Mouse (Mus musculus): ENCODE measurements around the gene Fbxw8. TPM values are rescaled to one million over a fixed set of nuclear protein-coding genes. Genes with fewer than 3 reads are reported as not detected.

Gene Fbxw8
- polyA plus RNA-seq, 1 experiment from 2014 or later = 25.6 TPM

- H3K27me3 ChIP-seq = peaks cover 85% of the 10 kb centered on the region
- H3K27ac ChIP-seq = no peak overlapping the region
- under 1% methylated on average over 27 of the region's 27 CpGs for WGBS
- peak overlapping the region; percentile 31 for H3K4me3 ChIP-seq (replicated peaks)
- peaks cover 39% of the 10 kb centered on the region for H3K4me1 ChIP-seq (replicated peaks)
- no peaks in the 10 kb centered on the region for H3K36me3 ChIP-seq
- H3K4me2 ChIP-seq (replicated peaks) = peak overlapping the region; percentile 50
- peaks cover 5% of the 10 kb centered on the region; the same call in 1 of the 2 replicates for H3K9me3 ChIP-seq
- no peak for ATAC-seq
- 0 out of 2 replicates have a peak overlapping the region, but pooled peaks have one; percentile 44 for H3K9ac ChIP-seq (replicated peaks)
These were observed 16.9 kb upstream of the Fbxw8 start for GRCm38 (mm10) chr5:118172078-118172723.

- H3K4me1 ChIP-seq (replicated peaks) = peaks cover 39% of the 10 kb centered on the region
- H3K27ac ChIP-seq = no peak overlapping the region
- peaks cover 89% of the 10 kb centered on the region for H3K27me3 ChIP-seq
- peak overlapping the region; percentile 31 for H3K4me3 ChIP-seq (replicated peaks)
- ATAC-seq = no peak
- peaks cover 5% of the 10 kb centered on the region; the same call in 1 of the 2 replicates for H3K9me3 ChIP-seq
- H3K4me2 ChIP-seq (replicated peaks) = peak overlapping the region; percentile 50
- under 1% methylated on average over 36 of the region's 36 CpGs for WGBS
- H3K36me3 ChIP-seq = no peaks in the 10 kb centered on the region
- peak overlapping the region; percentile 44; the same call in 1 of the 2 replicates for H3K9ac ChIP-seq (replicated peaks)
These were observed 16.4 kb upstream of the Fbxw8 start for GRCm38 (mm10) chr5:118171665-118172064.

GRCm38 (mm10) chr5:118170888-118171529 is 15.7 kb upstream of the Fbxw8 start:
- no peak overlapping the region for H3K27ac ChIP-seq
- H3K9me3 ChIP-seq = peaks cover 5% of the 10 kb centered on the region; the same call in 1 of the 2 replicates
- H3K27me3 ChIP-seq = peaks cover 95% of the 10 kb centered on the region
- H3K9ac ChIP-seq (replicated peaks) = no peak overlapping the region
- H3K4me1 ChIP-seq (replicated peaks) = peaks cover 39% of the 10 kb centered on the region
- WGBS = 1% methylated on average over 25 of the region's 25 CpGs
- H3K4me2 ChIP-seq (replicated peaks) = peak overlapping the region; percentile 50
- H3K4me3 ChIP-seq (replicated peaks) = peak overlapping the region; percentile 31
- no peaks in the 10 kb centered on the region for H3K36me3 ChIP-seq
- peak; percentile 51; the same call in 1 of the 2 replicates for ATAC-seq

GRCm38 (mm10) chr5:118169222-118170221 is 14.3 kb upstream of the Fbxw8 start:
- peak overlapping the region; percentile 96 for H3K4me2 ChIP-seq (replicated peaks)
- H3K27me3 ChIP-seq = peaks cover 91% of the 10 kb centered on the region
- no peak overlapping the region for H3K27ac ChIP-seq
- under 1% methylated on average over 107 of the region's 117 CpGs for WGBS
- peak; percentile 69 for ATAC-seq
- no peaks in the 10 kb centered on the region for H3K36me3 ChIP-seq
- H3K9ac ChIP-seq (replicated peaks) = peak overlapping the region; percentile 63
- H3K4me3 ChIP-seq (replicated peaks) = peak overlapping the region; percentile 58
- no peaks in the 10 kb centered on the region for H3K9me3 ChIP-seq
- peaks cover 34% of the 10 kb centered on the region for H3K4me1 ChIP-seq (replicated peaks)

- ATAC-seq = no peak
- 59% methylated on average over 8 of the region's 8 CpGs for WGBS
- Histone ChIP-seq H3K4me1 (replicated peaks) (peaks cover 28% of the 10 kb centered on the region), H3K36me3 (no peaks in the 10 kb centered on the region), H3K4me3 (replicated peaks) (no peak overlapping the region), H3K27ac (no peak overlapping the region), H3K27me3 (peaks cover 81% of the 10 kb centered on the region), H3K9ac (replicated peaks) (no peak overlapping the region), H3K4me2 (replicated peaks) (no peak overlapping the region), H3K9me3 (no peaks in the 10 kb centered on the region)
These were observed 12.3 kb upstream of the Fbxw8 start for GRCm38 (mm10) chr5:118167561-118167995.

GRCm38 (mm10) chr5:118165462-118165861 is 10.2 kb upstream of the Fbxw8 start:
- Histone ChIP-seq H3K27me3 (peaks cover 79% of the 10 kb centered on the region), H3K27ac (no peak overlapping the region), H3K4me3 (replicated peaks) (no peak overlapping the region), H3K4me2 (replicated peaks) (no peak overlapping the region), H3K4me1 (replicated peaks) (peaks cover 9% of the 10 kb centered on the region), H3K9me3 (no peaks in the 10 kb centered on the region), H3K36me3 (no peaks in the 10 kb centered on the region), H3K9ac (replicated peaks) (no peak overlapping the region)
- no peak for ATAC-seq

GRCm38 (mm10) chr5:118164581-118164980 is 9.3 kb upstream of the Fbxw8 start, which contains the start of gene Hrk:
Hrk (plus strand) TSS chr5:118164648.
- Histone ChIP-seq H3K4me1 (replicated peaks) (peaks cover 7% of the 10 kb centered on the region), H3K27me3 (peaks cover 70% of the 10 kb centered on the region), H3K9ac (replicated peaks) (no peak within 1 kb of the TSS), H3K9me3 (no peaks in the 10 kb centered on the region), H3K27ac (no peak within 1 kb of the TSS), H3K4me2 (replicated peaks) (no peak within 1 kb of the TSS), H3K36me3 (no peaks in the 10 kb centered on the region), H3K4me3 (replicated peaks) (no peak within 1 kb of the TSS)
- 74% methylated on average over 12 of the region's 12 CpGs for WGBS
- ATAC-seq = no peak

- H3K27ac ChIP-seq = no peak overlapping the region
- H3K4me1 ChIP-seq (replicated peaks) = no peaks in the 10 kb centered on the region
- no peak overlapping the region for H3K4me2 ChIP-seq (replicated peaks)
- H3K9me3 ChIP-seq = no peaks in the 10 kb centered on the region
- no peak overlapping the region for H3K4me3 ChIP-seq (replicated peaks)
- no peak overlapping the region for H3K9ac ChIP-seq (replicated peaks)
- 46% methylated on average over 4 of the region's 4 CpGs for WGBS
- peaks cover 40% of the 10 kb centered on the region for H3K27me3 ChIP-seq
- no peak for ATAC-seq
- H3K36me3 ChIP-seq = no peaks in the 10 kb centered on the region
These were observed 5.4 kb upstream of the Fbxw8 start for GRCm38 (mm10) chr5:118160691-118161090.

GRCm38 (mm10) chr5:118156976-118157375 is 1.7 kb upstream of the Fbxw8 start:
- WGBS = 64% methylated on average over 4 of the region's 4 CpGs
- peaks cover 16% of the 10 kb centered on the region for H3K27me3 ChIP-seq
- H3K27ac ChIP-seq = no peak overlapping the region

GRCm38 (mm10) chr5:118155565-118155947 is 292 bp upstream of the Fbxw8 start:
- H3K9me3 ChIP-seq = no peaks in the 10 kb centered on the region
- peaks cover 28% of the 10 kb centered on the region for H3K4me1 ChIP-seq (replicated peaks)
- peaks cover 3% of the 10 kb centered on the region; the same call in 1 of the 2 replicates for H3K27me3 ChIP-seq
- peaks cover 14% of the 10 kb centered on the region for H3K36me3 ChIP-seq
- H3K4me3 ChIP-seq (replicated peaks) = peak overlapping the region; percentile 79
- H3K27ac ChIP-seq = no peak overlapping the region
- peak; percentile 75 for ATAC-seq
- peak overlapping the region; percentile 90; the same call in 1 of the 2 replicates for H3K9ac ChIP-seq (replicated peaks)
- H3K4me2 ChIP-seq (replicated peaks) = peak overlapping the region; percentile 85
- WGBS = 22% methylated on average over 9 of the region's 9 CpGs

More at GRCm38 (mm10) chr5:118156976-118157375, 1.7 kb upstream of the Fbxw8 start:
- no peak overlapping the region for H3K9ac ChIP-seq (replicated peaks)
- no peaks in the 10 kb centered on the region for H3K9me3 ChIP-seq
- peaks cover 28% of the 10 kb centered on the region for H3K4me1 ChIP-seq (replicated peaks)
- no peak overlapping the region for H3K4me3 ChIP-seq (replicated peaks)
- no peak overlapping the region for H3K4me2 ChIP-seq (replicated peaks)
- ATAC-seq = no peak
- peaks cover 5% of the 10 kb centered on the region; the same call in 1 of the 2 replicates for H3K36me3 ChIP-seq

- H3K4me3 ChIP-seq (replicated peaks) = no peak overlapping the region
- H3K36me3 ChIP-seq = peaks cover 18% of the 10 kb centered on the region
- no peak overlapping the region for H3K27ac ChIP-seq
- H3K9ac ChIP-seq (replicated peaks) = no peak overlapping the region
- H3K4me1 ChIP-seq (replicated peaks) = peaks cover 52% of the 10 kb centered on the region
- WGBS = 84% methylated on average over 3 of the region's 3 CpGs
- no peak for ATAC-seq
- no peaks in the 10 kb centered on the region for H3K9me3 ChIP-seq
- H3K27me3 ChIP-seq = no peaks in the 10 kb centered on the region
- no peak overlapping the region for H3K4me2 ChIP-seq (replicated peaks)
These were observed 5.6 kb downstream of the Fbxw8 start for GRCm38 (mm10) chr5:118149711-118150110.
